Mouse (Mus musculus) brain, embryonic 14.5 days (tissue): ENCODE measurements around the gene Spc24. TPM values are rescaled to one million over a fixed set of nuclear protein-coding genes. Genes with fewer than 3 reads are reported as not detected.
A peak's percentile ranks its signal among the peaks of the same experiment; 100 is the strongest.

Source experiments
- DNase-seq: peaks from one replicate; pipeline ENCODE4 v3.0.0-alpha.2; 2011; ENCODE audit warnings: low read depth
- CTCF ChIP-seq: fragments of 200-500 bp; IDR thresholded peaks from 2 replicates; pipeline ENCODE4 v1.5.1; 2012; ENCODE audit warnings: inconsistent platforms, mild to moderate bottlenecking, moderate library complexity, borderline replicate concordance; ENCODE audit not compliant: insufficient read depth, insufficient read length; ENCODE audit errors: extremely low read depth
- POLR2A ChIP-seq: fragments of 200-500 bp; IDR thresholded peaks from 2 replicates; pipeline ENCODE4 v1.6.1; 2012; ENCODE audit warnings: mild to moderate bottlenecking, inconsistent platforms, borderline replicate concordance; ENCODE audit not compliant: poor library complexity, insufficient read depth, insufficient read length, severe bottlenecking; ENCODE audit errors: extremely low read depth
- polyA plus RNA-seq: library from polyadenylated mRNA; depleted of rRNA; stranded (reverse); fragments of >200 nt; gene quantifications from 2 replicates; pipeline ENCODE4 v1.2.3, GENCODE M21; 2012; rRNA removed

Spc24 gene
- polyA plus RNA-seq = 19.6 and 34.1 TPM in 2 replicates

- DNase-seq = peak; percentile 99
- TF ChIP-seq POLR2A (no peak; the same call in 1 of the 2 replicates), CTCF (peak; percentile 34; the same call in 1 of the 2 replicates)
These were observed at the start of gene Spc24 for GRCm38 (mm10) chr9:21760155-21761088. Gene Spc24, minus strand, starts transcription at chr9:21760303.

- no peak for DNase-seq
- TF ChIP-seq CTCF (peak; percentile 42; the same call in 1 of the 2 replicates), POLR2A (no peak)
These were observed 48.5 kb upstream of the Spc24 start for GRCm38 (mm10) chr9:21808561-21808960.

GRCm38 (mm10) chr9:21806976-21807375, 46.9 kb upstream of the Spc24 start:
- DNase-seq = no peak
- TF ChIP-seq CTCF = no peak
- TF ChIP-seq POLR2A = no peak

GRCm38 (mm10) chr9:21806363-21806762, 46.3 kb upstream of the Spc24 start:
- TF ChIP-seq POLR2A (no peak), CTCF (no peak)

DNA sequence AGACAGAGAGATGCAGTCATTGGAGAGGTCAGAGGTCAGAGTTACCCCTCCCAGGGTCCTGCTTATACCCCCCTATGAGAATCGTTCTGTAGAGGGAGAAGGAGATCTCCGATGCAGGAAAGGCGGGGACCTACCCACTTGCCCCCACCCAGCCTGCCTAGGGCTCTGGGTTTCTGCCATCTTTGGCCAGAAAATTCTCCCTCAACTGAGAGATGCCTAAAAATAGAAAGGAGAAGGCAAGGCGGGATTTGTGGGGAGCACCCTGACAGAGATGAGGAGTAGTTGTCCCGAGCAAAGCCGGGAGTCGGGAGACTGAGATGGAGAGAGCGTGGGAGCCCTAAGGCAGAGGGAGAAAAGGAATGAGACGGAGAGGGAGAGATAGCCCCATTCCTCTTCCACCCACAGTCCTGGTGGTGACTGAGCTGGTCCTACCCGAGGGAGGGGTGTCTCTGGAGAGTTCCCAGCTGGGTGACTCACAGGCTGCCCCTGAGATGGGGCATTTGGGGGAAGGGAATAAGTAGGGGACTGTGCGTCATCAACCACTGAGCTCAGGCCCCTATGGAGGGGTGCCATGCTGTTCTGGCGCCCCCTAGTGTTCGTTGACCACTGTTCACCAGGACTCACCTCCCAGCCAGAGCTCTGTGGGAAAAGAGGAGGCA, 44.0 kb upstream of the Spc24 start:
- peak; percentile 81 for DNase-seq

More at GRCm38 (mm10) chr9:21806363-21806762, 46.3 kb upstream of the Spc24 start:
- no peak for DNase-seq

DNA sequence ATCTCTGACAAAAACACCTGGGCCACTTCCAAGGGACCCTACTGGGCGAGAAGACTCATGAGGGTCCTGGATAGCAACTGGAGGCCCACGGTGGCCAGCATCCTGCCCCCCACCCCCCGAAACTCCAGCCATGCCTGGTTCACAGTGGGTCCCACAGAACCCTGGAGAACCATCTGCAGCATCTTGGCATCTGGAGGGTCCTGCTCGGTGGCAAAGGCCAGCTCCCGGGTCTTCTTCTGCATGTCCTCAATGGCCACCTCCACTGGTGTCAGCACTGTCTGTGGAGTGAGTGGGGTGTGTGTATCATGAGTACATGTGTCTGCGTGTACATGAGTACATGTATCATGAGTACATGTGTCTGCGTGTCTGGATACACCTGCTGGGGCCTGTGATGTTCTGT, 41.5 kb upstream of the Spc24 start:
- DNase-seq = no peak
- no peak for TF ChIP-seq POLR2A
- no peak for TF ChIP-seq CTCF

More for the DNA sequence above, 44.0 kb upstream of the Spc24 start:
- TF ChIP-seq POLR2A (no peak), CTCF (peak; percentile 96)

DNA sequence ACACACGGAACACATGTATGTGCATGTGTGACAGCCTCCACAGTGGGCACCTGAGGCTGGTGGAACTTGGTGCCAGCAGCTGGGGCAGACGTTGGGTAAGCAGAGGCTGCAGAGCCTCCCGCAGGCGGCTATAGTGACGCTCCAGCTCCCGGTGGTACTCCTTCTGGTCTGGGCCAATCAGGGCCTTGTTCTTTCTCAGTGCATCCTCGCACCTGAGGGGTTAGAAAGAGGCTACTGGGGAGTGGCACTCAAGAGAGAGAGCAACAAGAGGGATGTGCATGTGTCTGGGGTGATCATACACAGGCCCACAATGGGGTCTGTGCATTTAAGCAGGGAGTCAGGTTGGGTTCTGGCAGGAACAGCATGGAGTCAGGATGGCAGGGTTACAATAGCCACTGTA, 41.0 kb upstream of the Spc24 start:
- no peak for DNase-seq
- TF ChIP-seq CTCF = no peak

DNA sequence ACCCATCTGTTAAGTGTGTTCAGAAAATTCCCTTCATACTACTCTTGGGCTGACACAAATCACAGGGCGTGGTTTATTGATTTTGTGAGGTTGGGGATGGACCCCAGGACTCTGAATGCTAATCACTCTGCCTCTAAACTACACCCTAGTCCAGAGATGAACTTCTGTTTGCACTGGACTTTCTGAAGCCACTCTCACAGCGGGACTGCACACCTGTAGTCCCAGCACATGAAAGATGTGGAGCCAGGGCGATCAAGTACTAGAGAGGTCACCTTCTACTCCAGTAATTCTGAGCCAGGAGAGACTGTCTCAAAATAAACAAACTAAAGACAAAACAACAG, 38.9 kb upstream of the Spc24 start:
- DNase-seq = no peak
- no peak for TF ChIP-seq POLR2A
- no peak for TF ChIP-seq CTCF

DNA sequence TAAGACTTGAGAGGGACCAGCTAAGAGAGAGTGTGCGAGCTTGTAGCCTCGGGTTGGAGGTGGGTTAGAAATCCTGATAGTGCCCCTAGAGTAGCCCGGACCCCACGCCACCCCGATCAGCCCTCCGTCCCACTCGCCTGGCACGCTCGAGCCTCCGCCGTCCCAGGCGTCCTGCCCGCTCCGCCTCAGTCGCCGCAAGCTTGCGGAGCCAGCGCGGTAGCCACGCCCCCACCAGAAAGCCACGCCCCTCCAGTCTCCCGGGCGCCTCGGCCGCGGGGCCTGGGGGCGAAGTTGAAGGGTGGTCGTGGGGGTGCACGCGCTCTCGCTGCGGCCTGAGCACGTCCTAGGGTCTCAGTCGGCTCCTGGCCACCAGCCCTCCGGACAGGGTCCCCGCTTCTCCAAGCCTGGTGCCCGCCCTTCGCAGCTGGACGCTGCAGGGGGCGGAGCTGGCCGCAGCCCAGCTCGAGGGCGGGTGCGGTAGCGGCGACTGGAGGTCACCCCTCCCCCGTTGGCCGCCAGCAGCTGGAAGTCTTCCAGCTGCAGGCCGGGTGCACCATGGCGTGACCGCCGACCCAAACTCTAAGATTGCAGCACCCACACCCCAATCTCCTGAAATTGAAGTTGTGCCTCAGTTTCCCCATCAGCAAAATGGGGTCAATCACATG, 38.4 kb upstream of the Spc24 start, which contains the start of gene Kank2:
Gene Kank2 (minus strand): TSS at position 400 of the 665 bp plus-strand sequence.
- TF ChIP-seq CTCF = no peak
- 0 out of 2 replicates have a peak, but pooled peaks have one; percentile 32 for TF ChIP-seq POLR2A
- DNase-seq = peak; percentile 82

DNA sequence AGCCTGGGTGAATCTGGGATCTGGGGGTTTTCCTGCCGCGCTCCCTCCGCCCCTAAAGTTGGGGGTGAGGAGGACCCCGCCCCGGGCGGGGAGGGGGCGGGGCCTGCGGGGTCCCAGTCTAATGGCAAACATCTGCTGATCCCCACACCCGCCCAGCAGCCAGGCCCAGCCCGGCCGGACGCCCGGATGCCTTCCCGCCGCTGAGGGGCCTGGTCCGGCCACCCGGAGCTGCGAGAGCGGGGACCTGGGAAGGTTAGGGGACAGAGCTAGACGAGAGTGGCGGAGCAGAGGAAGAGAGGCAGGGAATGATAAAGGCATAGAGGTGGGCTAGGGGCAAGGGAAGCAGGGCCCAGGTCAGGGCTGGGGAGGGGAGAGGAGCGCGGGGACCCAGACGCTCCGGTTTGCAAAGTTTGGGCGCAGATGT, 37.8 kb upstream of the Spc24 start:
- peak; percentile 32 for DNase-seq
- TF ChIP-seq CTCF (no peak), POLR2A (0 out of 2 replicates have a peak, but pooled peaks have one; percentile 13)

DNA sequence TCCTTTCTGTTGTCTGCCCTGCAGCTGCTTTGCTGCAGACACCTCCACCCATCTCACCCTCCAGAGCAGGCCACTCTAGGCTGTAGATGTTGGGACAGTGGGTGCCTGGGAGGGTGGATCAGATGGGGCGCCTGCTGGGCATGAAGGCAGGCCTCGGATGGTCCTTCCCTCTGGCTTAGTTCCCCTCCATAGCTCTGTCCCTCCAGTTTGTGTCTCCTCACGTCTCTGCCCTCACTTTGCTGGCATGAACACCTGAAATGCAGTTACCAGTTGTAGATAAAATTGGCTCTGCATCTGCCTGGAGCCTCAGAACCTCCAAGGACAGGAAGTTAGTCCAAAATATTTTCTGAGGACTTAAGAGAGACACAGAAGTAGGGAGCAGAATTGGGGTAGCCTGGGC, 36.8 kb upstream of the Spc24 start:
- DNase-seq = no peak
- TF ChIP-seq CTCF = no peak
- no peak for TF ChIP-seq POLR2A

- no peak for DNase-seq
- TF ChIP-seq CTCF = no peak
These were observed 36.2 kb upstream of the Spc24 start for GRCm38 (mm10) chr9:21796259-21796658.

DNA sequence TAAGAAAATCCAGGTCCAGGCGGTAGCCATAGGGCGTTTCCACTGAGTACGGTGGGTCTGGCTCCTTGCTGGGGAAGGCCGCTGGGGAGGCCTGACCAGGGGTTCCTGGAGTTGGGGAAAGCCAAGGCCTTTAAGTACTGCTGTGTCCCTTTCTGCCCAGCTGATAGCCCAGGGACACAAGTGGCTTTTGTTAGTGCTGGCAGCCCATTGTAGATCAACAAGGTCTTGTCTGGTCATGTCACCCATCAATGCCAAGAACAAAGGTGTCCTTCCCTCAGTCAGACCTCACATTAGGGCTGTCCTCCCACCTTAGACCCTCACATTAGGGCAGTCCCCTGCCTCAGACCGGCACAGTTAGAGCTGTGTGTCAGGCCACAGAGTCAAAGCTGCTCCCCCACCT, 35.5 kb upstream of the Spc24 start:
- DNase-seq = no peak
- no peak for TF ChIP-seq POLR2A
- TF ChIP-seq CTCF = no peak
